Mouse (Mus musculus) cortical plate, adult 2 months (tissue): Measurements from ENCODE around the gene A930018P22Rik.

ENCODE experiments used
- CTCF ChIP-seq: fragments of 200-500 bp; IDR thresholded peaks from 2 replicates; pipeline ENCODE4 v1.5.1; 2011; ENCODE audit warnings: mild to moderate bottlenecking, control low read depth, low read length; ENCODE audit not compliant: insufficient read depth; ENCODE audit errors: extremely low read depth
- POLR2A ChIP-seq: fragments of 200-500 bp; IDR thresholded peaks from 2 replicates; pipeline ENCODE4 v1.6.1; 2011; ENCODE audit warnings: mild to moderate bottlenecking, low read length, control low read depth; ENCODE audit not compliant: insufficient read depth; ENCODE audit errors: extremely low read depth

- no peak for TF ChIP-seq CTCF
- no peak for TF ChIP-seq POLR2A
These were observed 2.3 kb upstream of the A930018P22Rik start for GRCm38 (mm10) chr2:104120312-104120711.
